Mouse (Mus musculus) lung, postnatal 0 days (tissue): ENCODE data around the gene Gm28230.

Experiments
- CTCF ChIP-seq: IDR thresholded peaks from 2 replicates; pipeline ENCODE4 v1.5.1; 2016; ENCODE audit warnings: antibody characterized with exemption, mild to moderate bottlenecking
- EP300 ChIP-seq: IDR thresholded peaks from 2 replicates; pipeline ENCODE4 v1.6.1; 2016; ENCODE audit warnings: antibody characterized with exemption, mild to moderate bottlenecking, control low read depth

GRCm38 (mm10) chr2:74781386-74781785 is 54.9 kb downstream of the Gm28230 start:
- TF ChIP-seq CTCF (no peak), EP300 (no peak)
